ENCODE assay signal across 14 mouse cellular contexts in the genomic region with DNA sequence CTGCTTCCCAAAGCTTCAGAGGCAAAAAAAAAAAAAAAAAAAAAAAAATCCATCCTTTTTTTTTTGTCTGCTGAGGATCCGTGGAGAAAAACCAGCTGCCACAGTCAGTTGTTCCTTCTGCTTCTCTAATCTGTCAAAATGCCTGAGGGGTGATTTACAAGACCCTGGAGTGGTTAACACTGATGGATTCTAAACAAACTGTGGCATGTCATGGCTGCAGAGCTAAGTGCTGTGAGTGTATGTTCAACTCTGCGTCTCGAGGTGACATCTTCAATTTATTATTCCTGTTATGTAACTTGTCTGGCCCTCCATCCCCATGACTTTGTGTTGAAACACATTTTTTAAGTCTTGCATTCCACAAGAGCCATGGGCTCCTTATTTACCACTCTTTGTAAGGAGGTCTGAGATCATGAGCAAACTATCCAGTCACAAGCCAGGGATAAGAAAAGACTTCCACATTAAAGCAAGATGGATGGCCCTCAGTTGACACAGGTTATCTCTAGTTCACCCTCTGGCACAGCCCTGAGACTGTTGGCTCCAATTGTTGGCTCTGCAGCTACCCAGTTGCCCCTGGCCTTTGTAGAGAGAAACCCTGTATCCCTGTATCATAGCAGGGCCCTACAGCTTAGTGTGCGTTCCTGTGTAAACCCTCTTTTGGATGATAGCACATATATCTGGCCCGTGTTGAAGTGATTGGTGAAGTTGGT.
DNase-seq lines count a peak whose midpoint lies in the region; ATAC-seq and TF ChIP-seq lines count a peak whose summit lies in the region.
"Had no signal": no experiment of that assay in that cellular context is flagged by ENCODE, and none has a peak within 500 bp of the region (broad histone marks: within the 10 kb centered on the region; RNA-seq: fewer than 3 reads in every experiment).

No protein-coding gene starts in this region.

- no peaks in the 10 kb centered on the region for H3K9me3 ChIP-seq in ES-E14 (ENCODE audit: control insufficient read depth, insufficient read depth, low read depth, low read length)
- no peaks in the 10 kb centered on the region for H3K9me3 ChIP-seq in midbrain, embryonic 11.5 days (ENCODE audit: control insufficient read depth, low read length)
- H3K9me3 ChIP-seq: embryonic facial prominence, embryonic 12.5 days; limb, embryonic 12.5 days; neural tube, embryonic 13.5 days had no signal

- no peak overlapping the region for H3K4me2 ChIP-seq in midbrain, embryonic 11.5 days
- H3K4me2 ChIP-seq: embryonic facial prominence, embryonic 12.5 days; limb, embryonic 12.5 days; neural tube, embryonic 13.5 days had no signal

- no peaks in the 10 kb centered on the region for H3K4me1 ChIP-seq in ES-E14 (ENCODE audit: control insufficient read depth in 2 of 2, insufficient read depth in 2 of 2, low read length in 2 of 2, poor library complexity in 1 of 2)
- no peaks in the 10 kb centered on the region for H3K4me1 ChIP-seq in kidney, adult 2 months (ENCODE audit: control insufficient read depth, insufficient read depth, low read length)
- no peaks in the 10 kb centered on the region for H3K4me1 ChIP-seq in midbrain, embryonic 11.5 days (ENCODE audit: control insufficient read depth, insufficient read depth, low read length)
- H3K4me1 ChIP-seq: embryonic facial prominence, embryonic 12.5 days; limb, embryonic 12.5 days; neural tube, embryonic 13.5 days had no signal

- H3K36me3 ChIP-seq in ES-E14 (ENCODE audit: control insufficient read depth, insufficient read depth, low read length, poor library complexity, severe bottlenecking): no peaks in the 10 kb centered on the region
- H3K36me3 ChIP-seq in kidney, adult 2 months (ENCODE audit: control insufficient read depth, insufficient read depth, low read length): no peaks in the 10 kb centered on the region
- no peaks in the 10 kb centered on the region for H3K36me3 ChIP-seq in midbrain, embryonic 11.5 days (ENCODE audit: control insufficient read depth, insufficient read depth, low read length)
- H3K36me3 ChIP-seq: embryonic facial prominence, embryonic 12.5 days; limb, embryonic 12.5 days; neural tube, embryonic 13.5 days had no signal

- H3K27ac ChIP-seq in ES-E14 (ENCODE audit: insufficient read depth, low read depth, low read length, poor library complexity, severe bottlenecking): no peak overlapping the region
- no peak overlapping the region for H3K27ac ChIP-seq in kidney, adult 2 months (ENCODE audit: insufficient read depth, low read depth, low read length)
- H3K27ac ChIP-seq in midbrain, embryonic 11.5 days (ENCODE audit: low read depth, low read length): no peak overlapping the region
- H3K27ac ChIP-seq: embryonic facial prominence, embryonic 12.5 days; layer of hippocampus, adult 2 months; limb, embryonic 12.5 days; neural tube, embryonic 13.5 days had no signal

- in situ Hi-C loops in ES-E14 (cut with MboI; ENCODE audit: low sequenced_read_pairs in 2 of 2, unreplicated experiment in 2 of 2): loop anchor here in 1 of 2 experiments (10.0 kb wide), 1 partner anchor 364 kb away; no protein-coding TSS in a partner anchor

- no peak for TF ChIP-seq POLR2A in kidney, adult 2 months (IDR thresholded peaks at IDR 0.05; ENCODE audit: low read depth, low read length)

- TF ChIP-seq CTCF in kidney, adult 2 months (conservative IDR thresholded peaks at IDR 0.05; ENCODE audit: insufficient read depth, insufficient read length, low read depth, low read length): no peak

- peak; percentile 27 for DNase-seq in adrenal gland, postnatal 14 days
- DNase-seq in adrenal gland, postnatal 4 days (ENCODE audit: low spot score in 2 of 2): no peak
- DNase-seq in ES-E14 (ENCODE audit: low read depth, low spot score): no peak
- DNase-seq in kidney, adult 2 months: peak; percentile 47
- DNase-seq in lung, postnatal 14 days: peak; percentile 17
- no peak for DNase-seq in thymus, postnatal 14 days
- DNase-seq in neural tube, embryonic 10.5 days (ENCODE audit: extremely low spot score, low spot score): no peak
- DNase-seq in midbrain, embryonic 11.5 days (ENCODE audit: low spot score, missing footprints): no peak
- DNase-seq: adrenal gland, postnatal 25 days; cerebellum, adult 18-20 months had no signal

- H3K9ac ChIP-seq in ES-E14 (ENCODE audit: insufficient read depth, low read depth, low read length, poor library complexity, severe bottlenecking): no peak overlapping the region
- H3K9ac ChIP-seq in midbrain, embryonic 11.5 days (ENCODE audit: low read length): no peak overlapping the region
- H3K9ac ChIP-seq: embryonic facial prominence, embryonic 12.5 days; limb, embryonic 12.5 days; neural tube, embryonic 13.5 days had no signal

- ATAC-seq in midbrain, embryonic 11.5 days (ENCODE audit: low FRiP score): no peak

- WGBS in kidney, adult 2 months: 51% methylated on average over 5 of the region's 5 CpGs
- 82% methylated on average over 5 of the region's 5 CpGs for whole genome bisulfite sequencing in midbrain, embryonic 11.5 days

- H3K27me3 ChIP-seq in kidney, adult 2 months (replicated peaks; ENCODE audit: control insufficient read depth, insufficient read depth, low read length): no peaks in the 10 kb centered on the region
- H3K27me3 ChIP-seq in midbrain, embryonic 11.5 days (ENCODE audit: control insufficient read depth, insufficient read depth, low read length): no peaks in the 10 kb centered on the region
- H3K27me3 ChIP-seq: embryonic facial prominence, embryonic 12.5 days; limb, embryonic 12.5 days; neural tube, embryonic 13.5 days had no signal

- no peak overlapping the region for H3K4me3 ChIP-seq in ES-E14 (ENCODE audit: insufficient read depth in 1 of 2, low read depth in 1 of 2, low read length in 2 of 2, poor library complexity in 1 of 2, severe bottlenecking in 1 of 2)
- H3K4me3 ChIP-seq in kidney, adult 2 months (ENCODE audit: insufficient read depth, low read depth, low read length): no peak overlapping the region
- no peak overlapping the region for H3K4me3 ChIP-seq in midbrain, embryonic 11.5 days (ENCODE audit: low read depth, low read length)
- H3K4me3 ChIP-seq: embryonic facial prominence, embryonic 12.5 days; layer of hippocampus, adult 2 months; limb, embryonic 12.5 days; neural tube, embryonic 13.5 days had no signal

TF ChIP-seq in ES-E14, 5 proteins besides CTCF, POLR2A, EP300 and RAD21:
- TF ChIP-seq HCFC1 (IDR thresholded peaks at IDR 0.05; ENCODE audit: borderline replicate concordance, insufficient read depth, low read length) (no peak), MAFK (IDR thresholded peaks at IDR 0.05; ENCODE audit: insufficient read depth, low read depth, low read length) (no peak), ZNF384 (IDR thresholded peaks at IDR 0.05; ENCODE audit: low read depth, low read length) (peak; percentile 57; the same call in 1 of the 2 replicates), CHD2 (IDR thresholded peaks at IDR 0.05; ENCODE audit: low read depth, low read length) (no peak), ZC3H11A (IDR thresholded peaks at IDR 0.05; ENCODE audit: borderline replicate concordance, low read depth, low read length) (no peak)

Comparison
In these comparisons a context has a peak if more than half of its experiments do, and no peak if none do; other contexts are left out.
1. DNase-seq: peak in adrenal gland, postnatal 14 days (single experiment), kidney, adult 2 months (single experiment) and lung, postnatal 14 days (single experiment); none in adrenal gland, postnatal 4 days (0 of 2), ES-E14 (single experiment), thymus, postnatal 14 days (single experiment), neural tube, embryonic 10.5 days (single experiment) and midbrain, embryonic 11.5 days (single experiment).